Mouse (Mus musculus) bone marrow, adult 2 months (tissue): Measurements from ENCODE around the gene Gm28042.

ENCODE experiments used
- CTCF ChIP-seq: fragments of 200-500 bp; IDR thresholded peaks from 2 replicates; pipeline ENCODE4 v1.5.1; 2011; ENCODE audit warnings: low read length, control low read depth; ENCODE audit not compliant: control insufficient read depth, insufficient read depth
- POLR2A ChIP-seq: fragments of 200-500 bp; IDR thresholded peaks from 2 replicates; pipeline ENCODE4 v1.6.1; 2011; ENCODE audit warnings: low read depth, mild to moderate bottlenecking, control low read depth, low read length, borderline replicate concordance; ENCODE audit not compliant: control insufficient read depth

GRCm38 (mm10) chr2:119988952-119989351 lies 38.3 kb upstream of the Gm28042 start:
- TF ChIP-seq CTCF (no peak), POLR2A (no peak)
